Mouse (Mus musculus) bone marrow macrophage, adult 2 months (primary cell): ENCODE data around the gene Cep128.

Experiments
- CTCF ChIP-seq: IDR thresholded peaks from 2 replicates; pipeline ENCODE4 v1.5.1; 2012; ENCODE audit warnings: low read depth, mild to moderate bottlenecking, low read length, moderate library complexity
- POLR2A ChIP-seq: IDR thresholded peaks from 2 replicates; pipeline ENCODE4 v1.6.1; 2012; ENCODE audit warnings: mild to moderate bottlenecking, low read depth, low read length, borderline replicate concordance

- TF ChIP-seq POLR2A: no peak
- TF ChIP-seq CTCF: no peak
Measured at GRCm38 (mm10) chr12:91066286-91067082, 317.7 kb downstream of the Cep128 start.
